ENCODE assay signal across 5 mouse cellular contexts in genomic region chr14:26705246-26705645, GRCm38 (mm10). TPM values are rescaled to one million over a fixed set of nuclear protein-coding genes. Genes with fewer than 3 reads are reported as not detected.
"Had no signal": no experiment of that assay in that cellular context is flagged by ENCODE, and none has a peak within 500 bp of the region (broad histone marks: within the 10 kb centered on the region; RNA-seq: fewer than 3 reads in every experiment).

No protein-coding gene starts in this region.

RNA-seq across cellular contexts. Expression of gene Dnah12, which starts 12.2 kb away (rescaled TPM):
- polyA plus RNA-seq: large intestine, adult 2 months; limb, embryonic 10.5 days; myocyte; small intestine, adult 2 months; stomach, embryonic 14.5 days had no signal
